Mouse (Mus musculus): ENCODE data around the gene Gpa33.

The Gpa33 gene

DNA sequence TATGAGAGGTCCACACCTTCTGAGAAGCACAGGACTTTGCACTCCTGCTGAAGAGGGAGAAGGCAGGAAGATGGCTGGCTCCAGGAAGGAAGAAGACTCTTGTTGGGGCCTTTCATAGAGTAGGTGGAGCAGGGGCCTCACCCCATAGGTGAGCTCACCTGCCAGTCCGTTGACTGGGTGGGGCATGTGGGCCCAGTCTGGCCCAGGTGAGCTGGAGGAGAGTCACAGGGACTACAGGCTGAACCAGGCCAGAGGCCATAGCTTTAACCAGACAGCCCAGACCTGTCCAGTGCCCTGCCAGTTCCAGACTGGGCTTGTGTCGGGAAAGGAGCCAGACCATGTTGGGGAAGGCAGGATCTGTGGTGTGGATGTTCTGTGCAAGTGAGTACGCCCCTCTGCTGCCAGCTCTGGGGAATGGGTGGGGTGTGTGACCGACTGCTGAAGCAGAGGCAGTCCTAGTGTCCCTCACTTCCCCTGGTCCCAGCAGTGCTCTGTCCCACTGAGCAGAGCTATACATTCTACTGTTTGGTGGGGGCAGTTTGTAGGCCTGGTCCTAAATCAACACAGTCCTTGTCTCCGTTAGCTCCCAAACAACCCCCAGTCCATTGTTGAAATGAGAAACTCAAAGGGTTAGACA lies at the start of gene Gpa33:
Gene Gpa33, plus strand, starts transcription at position 15 of the 637 bp plus-strand sequence.
- DNase-seq: no peak

DNA sequence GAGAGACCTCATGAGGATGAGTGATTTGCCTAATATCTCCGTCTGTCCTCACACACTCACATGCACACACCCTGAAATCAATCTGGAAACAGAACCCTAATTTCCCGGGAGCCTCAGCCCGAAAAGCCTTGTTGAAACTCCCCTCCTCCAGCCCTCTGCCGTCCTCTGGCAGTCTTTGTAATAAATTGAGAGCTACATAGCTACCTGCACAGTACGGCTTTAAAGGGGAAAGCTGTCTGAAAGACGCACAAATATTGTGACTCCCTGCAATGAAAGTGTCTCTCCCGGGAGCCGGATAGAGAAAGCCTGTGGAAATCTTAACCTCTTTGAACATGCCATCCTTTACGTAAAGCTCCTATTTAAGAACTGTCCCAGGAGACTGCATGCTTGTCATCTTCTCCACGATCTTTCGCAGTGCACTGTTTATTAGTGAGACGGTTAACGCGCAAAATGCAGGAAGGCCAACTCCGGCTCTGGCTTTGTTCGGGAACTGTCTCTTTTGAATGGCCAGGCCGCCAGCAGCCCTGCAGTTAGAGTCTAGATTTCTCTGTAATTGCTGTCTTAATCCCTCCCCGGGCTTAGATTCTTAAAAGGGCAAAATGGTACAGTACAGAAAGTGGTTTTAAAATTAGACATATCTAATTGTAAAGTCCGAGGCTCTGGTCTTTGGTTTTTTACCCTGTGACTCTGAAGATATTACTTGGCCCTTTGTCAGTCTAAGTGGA lies 41.4 kb upstream of the Gpa33 start:
- no peak for DNase-seq

DNA sequence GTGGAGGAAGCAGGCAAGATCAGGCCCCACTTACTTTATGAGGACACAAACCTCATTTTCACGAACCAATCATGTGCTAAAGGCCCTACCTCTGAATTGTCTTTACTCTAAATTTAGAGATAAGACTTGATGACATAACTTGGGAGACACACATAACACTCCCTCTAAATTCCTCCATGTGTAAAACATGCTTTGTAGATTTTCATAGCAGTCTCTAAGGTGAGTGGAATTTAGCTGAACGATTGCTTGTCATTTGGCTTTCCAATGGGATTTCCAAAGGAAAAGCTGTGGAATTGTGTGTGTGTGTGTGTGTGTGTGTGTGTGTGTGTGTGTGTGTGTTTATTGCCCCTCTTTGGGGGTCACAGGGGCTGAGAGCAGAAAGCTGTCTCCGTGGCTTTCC lies 40.7 kb upstream of the Gpa33 start:
- no peak for DNase-seq

DNA sequence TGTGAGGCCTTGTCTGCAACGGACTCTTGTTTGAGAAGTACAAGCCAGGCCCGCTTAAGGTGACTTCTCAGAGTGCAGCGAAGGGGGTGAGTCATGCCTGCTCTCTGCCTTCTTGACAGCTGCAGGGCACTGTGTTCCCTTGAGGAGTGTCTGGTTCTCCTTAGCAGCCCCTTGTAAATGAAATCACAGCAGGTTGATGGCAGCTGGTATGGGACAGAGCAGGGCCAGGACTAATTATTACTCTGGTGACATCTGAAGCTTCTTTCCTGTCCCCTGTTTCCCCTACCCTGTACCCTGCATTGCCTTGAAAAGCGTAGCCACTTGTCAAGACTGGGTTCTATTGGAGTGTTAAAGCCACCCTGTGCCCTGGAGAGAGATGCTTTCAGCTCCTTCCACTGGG lies 40.3 kb upstream of the Gpa33 start:
- DNase-seq: no peak

DNA sequence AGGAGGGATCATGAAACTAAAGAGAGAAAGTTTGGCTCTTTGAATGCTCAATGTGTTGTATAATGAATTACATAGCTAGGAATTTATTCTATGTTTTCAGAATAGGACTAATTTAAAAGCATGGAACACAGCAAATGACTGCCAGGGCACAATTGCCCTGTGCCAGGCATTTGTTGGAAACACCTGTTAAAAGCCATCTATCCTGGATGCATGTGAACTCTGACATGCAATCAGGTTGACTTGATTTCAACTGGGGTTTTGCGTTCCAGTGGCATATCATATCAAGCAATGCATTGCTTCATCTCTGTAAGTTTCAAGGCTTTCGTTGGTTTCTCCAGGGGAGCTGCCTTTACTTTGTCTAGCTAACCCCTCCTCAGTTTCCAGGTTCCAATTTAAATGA lies 39.7 kb upstream of the Gpa33 start:
- no peak for DNase-seq

DNA sequence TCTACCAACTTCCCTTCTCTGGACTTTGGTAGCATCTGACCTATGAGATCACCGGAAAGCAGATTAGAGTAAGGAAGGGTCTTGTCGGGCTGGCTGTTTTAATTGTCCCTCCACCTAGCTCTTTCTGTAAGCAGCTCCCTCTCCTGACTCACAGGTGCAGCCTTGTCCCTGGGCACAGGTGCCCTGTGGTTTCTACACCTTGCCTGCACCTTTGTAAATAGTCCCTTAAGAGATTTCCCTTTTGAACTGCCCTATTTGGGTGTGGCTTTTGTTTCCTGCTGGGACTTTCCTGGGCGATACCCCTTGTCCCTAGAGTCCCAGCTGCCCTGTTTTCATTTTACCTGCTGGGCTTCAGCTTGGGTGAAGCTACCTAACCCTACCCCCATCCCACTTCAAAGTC lies 35.6 kb upstream of the Gpa33 start:
- DNase-seq: no peak

DNA sequence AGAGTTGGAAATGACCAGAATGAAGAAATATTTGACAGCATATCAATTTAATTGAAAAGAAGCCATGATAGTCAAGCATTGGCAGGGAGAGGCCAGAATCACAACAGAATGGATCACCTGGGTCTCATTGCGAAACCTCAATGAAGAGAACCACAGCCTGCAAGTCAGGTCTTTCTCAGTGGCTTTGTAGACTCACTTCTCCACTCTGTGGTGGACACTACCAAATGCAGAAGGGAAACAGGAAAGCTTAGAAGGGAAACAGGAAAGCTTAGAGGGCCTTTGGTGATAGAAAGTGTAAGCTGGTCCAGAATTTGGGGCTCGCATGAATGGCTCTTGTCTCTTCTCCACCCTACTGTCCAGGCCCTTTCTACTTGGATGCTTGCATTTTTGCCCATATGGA lies 31.9 kb upstream of the Gpa33 start:
- DNase-seq: no peak

DNA sequence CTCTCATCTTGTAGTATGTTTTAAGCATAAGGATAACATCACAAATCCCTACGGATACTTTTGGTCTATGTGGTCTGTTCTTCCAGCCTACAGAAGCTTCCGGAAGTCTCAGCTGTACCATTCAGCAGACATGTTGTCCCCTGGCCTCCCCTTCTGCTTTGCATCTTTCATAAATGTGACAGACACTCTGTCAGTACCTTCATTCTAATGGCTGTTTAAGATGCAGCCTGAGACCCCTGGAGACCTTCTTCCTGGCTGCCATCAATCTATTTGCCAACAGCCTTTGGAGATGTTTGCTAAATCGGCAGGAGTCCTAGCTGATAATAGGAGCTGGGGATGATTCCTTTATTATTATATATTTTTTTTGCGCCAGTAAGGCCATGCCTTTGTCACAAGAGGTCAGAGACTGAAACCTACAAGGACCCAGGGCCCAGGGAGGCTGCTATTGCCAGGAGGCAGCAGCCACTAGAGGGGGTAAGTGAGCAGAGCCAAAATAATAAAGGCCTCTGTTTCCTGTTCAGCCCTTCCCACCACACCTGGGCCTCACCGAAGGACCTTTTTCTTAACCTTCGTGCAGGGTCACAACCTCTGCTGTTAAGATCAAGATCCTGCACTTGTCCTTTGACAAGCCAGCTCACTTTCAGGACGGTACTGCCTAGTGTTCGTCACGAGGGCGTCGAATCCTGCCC lies 27.0 kb upstream of the Gpa33 start:
- no peak for DNase-seq

DNA sequence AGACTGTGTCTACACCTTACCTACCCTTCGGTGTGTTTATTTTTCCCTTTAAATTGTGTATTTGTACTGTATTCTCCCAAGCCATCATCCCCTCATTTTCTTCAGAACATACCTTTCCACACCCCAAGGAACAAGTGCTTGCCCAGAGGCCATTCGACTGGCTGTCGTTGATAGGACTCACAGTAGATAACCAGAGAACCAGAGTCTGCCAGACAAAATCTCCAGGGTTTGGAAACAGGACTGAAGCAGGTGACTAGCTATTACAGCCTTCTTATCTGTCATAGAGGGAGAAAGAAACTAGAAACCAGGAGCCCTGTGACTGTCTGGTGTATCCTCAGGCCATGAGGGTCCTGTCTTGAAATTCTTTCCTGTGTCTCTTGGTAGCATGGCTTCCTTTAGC lies 25.2 kb upstream of the Gpa33 start:
- no peak for DNase-seq

DNA sequence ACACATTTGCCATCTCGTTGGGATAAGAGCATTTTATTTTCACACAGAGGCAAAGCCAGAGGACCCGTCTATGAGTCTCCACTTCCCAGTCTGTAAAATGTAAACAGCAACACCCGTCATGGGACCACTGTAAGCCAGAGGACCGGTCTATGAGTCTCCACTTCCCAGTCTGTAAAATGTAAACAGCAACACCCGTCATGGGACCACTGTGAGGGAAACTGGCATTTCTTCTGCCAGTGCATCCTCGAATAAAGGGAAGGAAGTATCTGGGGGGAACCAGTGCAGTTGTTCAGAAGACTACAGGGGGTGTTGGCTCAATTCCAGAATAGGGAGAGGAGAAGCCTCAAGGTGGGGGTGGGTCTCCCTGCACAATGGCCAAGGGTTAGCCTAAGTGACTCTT lies 24.6 kb upstream of the Gpa33 start:
- DNase-seq: no peak

DNA sequence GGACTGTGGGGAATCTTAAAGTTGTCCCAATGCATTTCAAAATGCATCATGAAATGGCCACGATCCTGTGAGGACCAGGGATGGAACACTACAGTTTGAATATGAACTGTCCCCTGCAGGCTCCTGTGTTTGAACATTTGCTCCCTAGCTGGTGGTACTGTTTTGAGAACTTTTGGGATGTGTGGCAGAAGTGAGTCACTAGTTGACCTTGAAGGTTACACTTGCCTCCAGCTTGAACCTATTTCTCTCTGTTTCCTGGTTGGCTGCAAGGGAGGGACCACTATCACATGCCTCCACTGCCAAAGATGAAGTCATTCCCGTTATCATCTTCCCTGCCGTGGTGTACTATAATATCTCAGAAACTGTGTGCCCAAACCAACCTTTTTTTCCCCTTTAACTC lies 15.1 kb upstream of the Gpa33 start:
- DNase-seq: no peak

DNA sequence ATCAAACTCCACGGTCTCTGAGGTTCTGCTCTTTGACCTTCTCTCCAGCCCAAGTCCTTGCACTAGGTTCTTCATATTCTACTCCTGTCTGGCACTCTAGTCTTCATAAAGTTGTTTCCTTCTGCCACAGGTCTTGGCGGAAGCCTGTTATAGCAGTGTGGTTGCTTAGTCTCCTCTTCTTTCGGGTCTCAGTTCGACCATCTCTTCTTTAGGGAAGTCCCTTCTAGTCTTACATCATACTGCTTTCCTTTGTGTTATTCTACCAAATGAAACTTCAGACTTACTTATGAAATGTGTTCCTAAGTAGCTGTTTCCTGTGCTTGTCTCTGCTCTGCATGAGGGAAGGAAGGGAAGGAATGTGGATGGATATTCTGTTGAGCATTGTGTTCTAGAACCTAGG lies 14.3 kb upstream of the Gpa33 start:
- no peak for DNase-seq

DNA sequence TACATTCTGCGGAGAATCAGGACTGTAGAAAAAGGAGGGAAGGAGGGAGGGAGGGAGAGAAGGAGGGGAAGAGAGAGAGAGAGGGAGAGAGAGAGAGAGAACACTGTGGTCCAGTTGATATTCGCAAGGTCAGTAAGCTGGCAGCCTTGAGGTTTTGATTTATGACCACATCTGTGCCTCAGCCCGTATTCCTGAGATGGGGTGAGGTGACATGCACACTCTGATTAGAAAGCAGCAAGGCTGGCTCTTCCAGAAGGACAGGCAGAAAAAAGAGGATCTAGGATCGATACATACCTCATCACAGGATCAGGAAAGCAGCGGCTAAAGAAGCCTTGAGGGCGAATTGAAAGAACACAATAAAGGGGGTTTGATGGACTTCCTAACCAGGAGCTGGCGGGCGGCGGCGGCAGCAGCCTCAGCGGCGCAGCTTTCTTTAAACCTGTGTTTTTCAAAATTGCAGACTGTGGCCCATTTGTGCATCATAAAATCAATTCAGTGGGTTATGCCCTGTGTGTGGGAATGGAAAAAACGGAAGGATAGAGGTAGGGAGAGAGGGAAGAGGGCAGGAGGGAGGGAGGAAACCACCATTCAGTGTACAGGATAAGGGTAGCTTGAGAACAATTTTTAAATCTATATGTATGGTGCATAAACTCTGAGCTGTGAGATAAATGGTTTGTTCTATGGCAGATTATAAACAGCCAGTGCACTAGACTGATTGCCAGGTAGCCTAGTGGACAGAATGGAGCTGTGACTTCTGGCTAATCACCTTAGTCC lies 12.0 kb upstream of the Gpa33 start:
- no peak for DNase-seq

DNA sequence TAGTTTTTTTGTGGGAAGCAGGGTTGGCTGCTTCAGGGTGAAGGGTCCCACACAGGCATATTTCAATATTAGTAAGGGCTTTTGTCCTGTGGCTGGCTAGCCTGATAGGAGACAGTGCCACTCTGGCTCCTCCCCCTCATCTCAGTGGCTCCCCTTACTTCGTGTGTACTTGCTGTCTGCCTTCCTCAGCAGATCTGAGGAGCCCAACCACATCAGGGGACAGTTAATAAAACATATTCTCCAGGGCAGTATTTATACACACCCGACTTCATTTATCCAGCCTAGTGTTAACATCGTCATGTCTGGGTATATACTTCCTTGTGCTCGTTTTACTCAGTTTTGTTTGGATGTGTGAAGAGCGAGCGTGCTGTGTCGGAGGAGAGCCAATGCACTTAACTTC lies 7.9 kb upstream of the Gpa33 start:
- no peak for DNase-seq

DNA sequence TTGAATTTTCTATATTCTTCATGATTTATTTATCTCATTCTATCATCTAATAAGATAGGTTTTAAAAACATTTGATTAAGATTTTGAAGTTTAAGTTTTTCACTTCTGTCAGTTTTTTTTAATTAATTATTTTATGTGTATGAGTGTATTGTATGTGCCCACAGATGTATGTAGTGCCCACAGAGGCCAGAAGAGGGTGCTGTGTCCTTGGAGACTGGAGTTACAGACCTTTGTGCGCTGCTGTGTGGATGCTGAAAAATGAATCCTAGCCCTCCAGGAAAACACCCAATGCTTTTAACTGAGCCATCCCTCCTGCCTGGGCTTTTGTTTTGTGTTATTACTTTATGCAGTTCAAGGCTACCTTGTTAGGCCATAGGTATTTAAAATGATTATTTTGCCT lies 7.0 kb upstream of the Gpa33 start:
- DNase-seq: no peak

DNA sequence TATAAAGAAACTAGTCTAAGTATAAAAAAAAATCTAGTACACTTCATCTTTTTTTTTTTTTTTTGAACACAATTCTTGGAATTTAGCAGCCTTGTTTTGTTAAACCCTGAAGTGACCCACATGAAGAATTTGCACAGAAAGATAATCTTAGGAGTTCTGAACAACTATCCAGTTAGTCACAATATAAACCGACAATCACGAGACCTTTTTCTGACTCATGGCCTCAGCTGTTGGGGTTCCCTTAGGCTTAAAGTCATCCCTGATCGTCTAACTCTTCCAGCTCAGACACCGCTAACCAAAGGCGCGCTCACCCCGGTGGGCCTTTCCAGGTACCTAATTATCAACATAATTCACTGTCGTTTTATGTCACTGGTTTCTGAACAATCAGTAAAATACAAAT lies 6.3 kb upstream of the Gpa33 start:
- DNase-seq: no peak

DNA sequence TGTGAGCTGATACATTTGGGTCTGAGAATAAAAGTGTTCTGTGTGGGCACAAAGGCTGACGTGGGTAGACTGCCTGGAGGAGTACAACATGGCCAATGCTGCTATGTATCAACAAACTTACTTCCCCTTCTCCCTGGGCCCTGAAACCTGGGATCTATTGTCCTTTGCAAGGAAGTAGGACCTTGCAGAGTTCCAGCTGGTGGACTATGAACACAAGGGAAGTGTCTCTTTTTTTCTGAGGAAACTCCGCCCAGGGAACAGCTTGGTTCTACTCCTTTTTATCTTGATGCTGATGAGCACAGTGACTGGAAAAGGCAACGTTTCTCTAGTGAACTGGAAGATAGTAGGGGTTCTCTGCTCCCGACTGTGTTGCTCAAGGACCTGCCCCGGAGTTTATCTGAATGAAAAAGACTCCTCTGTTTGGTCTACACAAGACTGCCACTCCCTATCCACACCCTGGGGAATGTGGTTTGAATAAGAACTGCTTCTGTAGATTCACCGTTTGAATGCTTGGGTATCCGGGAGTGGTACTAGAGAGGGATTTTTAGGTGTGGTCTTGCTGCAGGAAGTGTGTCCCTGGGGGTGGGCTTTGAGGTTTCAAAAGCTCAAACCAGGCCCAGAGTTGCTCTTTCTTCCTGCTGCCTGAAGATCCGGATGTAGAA lies 5.0 kb upstream of the Gpa33 start:
- no peak for DNase-seq

DNA sequence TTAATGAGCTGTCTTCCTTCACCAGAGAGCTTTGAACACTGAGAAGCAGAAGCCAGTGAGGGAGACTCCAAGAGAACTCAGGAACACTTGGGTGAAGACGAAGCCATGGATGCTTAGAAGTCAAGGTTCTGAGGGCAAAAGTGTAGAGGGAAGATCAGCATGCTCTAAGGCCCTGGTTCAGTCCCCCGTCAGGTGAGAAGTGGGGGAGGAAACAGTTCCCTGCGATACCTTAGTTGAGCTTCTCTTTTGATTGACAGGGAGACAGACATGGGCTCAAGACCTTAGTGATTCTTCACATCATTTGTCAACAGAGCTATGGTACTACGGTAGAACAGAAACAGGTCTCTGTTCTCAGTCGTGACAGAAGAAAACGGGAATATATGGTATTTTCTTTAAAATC lies 3.7 kb upstream of the Gpa33 start:
- no peak for DNase-seq

DNA sequence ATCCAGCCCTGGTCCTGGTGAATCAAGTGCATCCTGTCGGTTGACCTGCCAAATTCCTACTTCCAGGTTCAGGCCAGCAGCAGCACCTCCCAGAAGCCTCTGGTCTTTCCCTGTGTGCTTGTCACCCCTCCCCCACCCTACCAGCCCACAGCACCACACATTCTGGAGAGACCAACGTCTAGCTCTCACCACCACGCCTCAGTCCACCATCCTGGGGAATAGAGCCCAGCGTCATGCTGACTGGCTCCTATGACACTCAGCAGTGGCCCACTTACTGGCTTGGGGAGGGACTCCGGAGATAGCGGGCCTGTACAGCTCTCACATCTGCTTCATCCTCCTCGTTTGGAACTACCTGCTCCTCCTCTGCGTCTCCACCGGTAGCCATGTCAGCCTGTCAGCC lies 3.2 kb upstream of the Gpa33 start:
- DNase-seq: no peak

DNA sequence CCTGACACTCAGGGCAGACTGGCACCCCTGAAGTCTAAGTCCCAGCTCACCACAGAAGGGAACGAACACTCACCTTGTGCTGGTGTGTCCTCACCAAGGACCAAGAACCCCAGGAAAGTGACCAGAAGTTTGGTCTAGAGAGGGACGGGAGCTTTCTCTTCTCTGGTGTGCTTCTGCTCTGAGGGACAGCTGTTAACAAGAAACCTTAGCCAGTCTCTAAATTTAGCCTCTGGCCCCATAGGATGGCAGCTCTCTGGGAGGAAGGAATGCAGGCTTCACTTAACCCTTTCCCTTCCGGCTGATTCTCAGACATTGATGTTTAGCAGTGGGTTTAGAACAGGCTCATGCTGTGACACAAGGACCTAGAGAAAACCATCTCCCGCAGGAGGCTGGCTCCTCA lies 2.3 kb upstream of the Gpa33 start, which contains the start of gene Dusp27:
Gene Dusp27, minus strand, starts transcription at position 204 of the 400 bp plus-strand sequence.
- no peak for DNase-seq

DNA sequence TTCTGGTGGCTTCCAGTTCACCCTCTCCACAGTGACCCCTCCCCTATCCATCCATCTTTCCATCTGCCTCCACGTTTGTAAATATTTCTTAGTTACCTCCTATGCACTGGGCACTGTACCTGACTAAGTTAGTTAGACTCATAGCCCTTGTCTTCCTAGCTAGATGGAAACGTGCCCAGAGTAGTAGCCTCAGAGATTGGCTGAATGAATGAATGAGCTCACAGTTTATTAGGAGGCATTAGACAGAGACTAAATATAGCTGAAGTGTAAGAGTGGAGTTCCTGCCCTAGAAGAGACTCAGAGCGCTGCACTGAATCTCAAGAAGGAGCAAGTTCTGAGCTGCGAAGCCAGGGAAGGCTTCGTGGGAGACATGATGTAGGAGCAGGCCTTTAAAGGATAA lies 1.5 kb upstream of the Gpa33 start:
- no peak for DNase-seq

DNA sequence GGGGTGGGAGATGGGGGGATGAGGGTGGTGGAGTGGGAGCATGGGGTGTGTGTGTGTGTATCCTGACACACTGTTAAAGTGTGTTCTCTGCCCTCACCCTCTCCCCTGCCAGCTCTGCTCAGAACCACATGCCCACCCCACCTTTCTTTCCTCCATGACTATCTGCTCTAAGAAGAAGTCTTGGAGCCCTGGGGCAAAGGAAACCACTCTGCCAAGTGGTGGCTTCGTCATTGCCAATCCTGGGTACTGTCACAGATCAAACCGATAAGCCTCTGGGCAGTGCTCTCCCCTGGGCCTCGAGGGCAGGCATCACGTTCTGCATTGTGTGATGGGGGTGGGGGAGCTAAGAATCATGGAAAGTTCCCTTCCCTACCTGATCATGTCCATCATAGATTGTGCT lies 2.3 kb downstream of the Gpa33 start:
- DNase-seq: no peak

Data from cerebellum, adult 9-11 months (tissue).